Mouse (Mus musculus): ENCODE measurements around the gene Creg1.
"Not testable (repeated sequence)": the region's sequence is repeated elsewhere in the genome, so short reads cannot be mapped to it uniquely, and the experiment has no call there.

The Creg1 gene

GRCm38 (mm10) chr1:165751142-165751541 is 12.4 kb upstream of the Creg1 start:
- no peak for DNase-seq (ENCODE audit: low read depth in 1 of 2, low spot score in 2 of 2)

GRCm38 (mm10) chr1:165751838-165752237 is 11.7 kb upstream of the Creg1 start:
- no peak for DNase-seq (ENCODE audit: low read depth in 1 of 2, low spot score in 2 of 2)

- DNase-seq (ENCODE audit: low read depth in 1 of 2, low spot score in 2 of 2): no peak
Measured at GRCm38 (mm10) chr1:165754205-165754604, 9.3 kb upstream of the Creg1 start.

GRCm38 (mm10) chr1:165755194-165755593 is 8.4 kb upstream of the Creg1 start:
- DNase-seq (ENCODE audit: low read depth in 1 of 2, low spot score in 2 of 2): no peak

- no peak for DNase-seq (ENCODE audit: low read depth in 1 of 2, low spot score in 2 of 2)
Measured at GRCm38 (mm10) chr1:165761522-165762305, 1.8 kb upstream of the Creg1 start.

- not testable (repeated sequence) for DNase-seq (ENCODE audit: low read depth in 1 of 2, low spot score in 2 of 2)
Measured at GRCm38 (mm10) chr1:165762498-165762897, 1.0 kb upstream of the Creg1 start.

GRCm38 (mm10) chr1:165762914-165763634 is 472 bp upstream of the Creg1 start:
- no peak for DNase-seq (ENCODE audit: low read depth in 1 of 2, low spot score in 2 of 2)

- no peak for DNase-seq (ENCODE audit: low read depth in 1 of 2, low spot score in 2 of 2)
Measured at GRCm38 (mm10) chr1:165764571-165764970, 1.0 kb downstream of the Creg1 start.

- no peak for DNase-seq (ENCODE audit: low read depth in 1 of 2, low spot score in 2 of 2)
Measured at GRCm38 (mm10) chr1:165765041-165765440, 1.5 kb downstream of the Creg1 start.

GRCm38 (mm10) chr1:165765651-165766294 is 2.2 kb downstream of the Creg1 start:
- no peak for DNase-seq (ENCODE audit: low read depth in 1 of 2, low spot score in 2 of 2)

- DNase-seq (ENCODE audit: low read depth in 1 of 2, low spot score in 2 of 2): no peak
Measured at GRCm38 (mm10) chr1:165766295-165766890, 2.8 kb downstream of the Creg1 start.

GRCm38 (mm10) chr1:165768894-165769512 is 5.5 kb downstream of the Creg1 start:
- DNase-seq (ENCODE audit: low read depth in 1 of 2, low spot score in 2 of 2): no peak

- no peak for DNase-seq (ENCODE audit: low read depth in 1 of 2, low spot score in 2 of 2)
Measured at GRCm38 (mm10) chr1:165770181-165770759, 6.7 kb downstream of the Creg1 start.

- DNase-seq (ENCODE audit: low read depth in 1 of 2, low spot score in 2 of 2): peak; percentile 72 to 83
Measured at GRCm38 (mm10) chr1:165771491-165771897, 7.9 kb downstream of the Creg1 start.

GRCm38 (mm10) chr1:165771998-165772397 is 8.5 kb downstream of the Creg1 start:
- DNase-seq (ENCODE audit: low read depth in 1 of 2, low spot score in 2 of 2): no peak

- no peak for DNase-seq (ENCODE audit: low read depth in 1 of 2, low spot score in 2 of 2)
Measured at GRCm38 (mm10) chr1:165775518-165776294, 12.2 kb downstream of the Creg1 start.

- DNase-seq (ENCODE audit: low read depth in 1 of 2, low spot score in 2 of 2): no peak
Measured at GRCm38 (mm10) chr1:165779954-165780585, 16.5 kb downstream of the Creg1 start.

GRCm38 (mm10) chr1:165780586-165781111 is 17.1 kb downstream of the Creg1 start:
- no peak for DNase-seq (ENCODE audit: low read depth in 1 of 2, low spot score in 2 of 2)

- DNase-seq (ENCODE audit: low read depth in 1 of 2, low spot score in 2 of 2): no peak
Measured at GRCm38 (mm10) chr1:165781426-165781825, 17.9 kb downstream of the Creg1 start.

Data from monocyte, adult 2 months (primary cell).